Comparison of ENCODE assay signal across 25 mouse cellular contexts in genomic region chr7:74398326-74398725, GRCm38 (mm10).
DNase-seq lines count a peak whose midpoint lies in the region; ATAC-seq and TF ChIP-seq lines count a peak whose summit lies in the region.
"Had no signal": no experiment of that assay in that cellular context is flagged by ENCODE, and none has a peak within 500 bp of the region (broad histone marks: within the 10 kb centered on the region; RNA-seq: fewer than 3 reads in every experiment).

No protein-coding gene starts in this region.

- no peaks in the 10 kb centered on the region for H3K27me3 ChIP-seq in kidney, postnatal 0 days (ENCODE audit: insufficient read depth, low read length)
- H3K27me3 ChIP-seq: embryonic facial prominence, embryonic 13.5 days; forebrain, embryonic 15.5 days; lung, embryonic 15.5 days; midbrain, embryonic 15.5 days; neural tube, embryonic 13.5 days had no signal

- no peaks in the 10 kb centered on the region for H3K36me3 ChIP-seq in kidney, postnatal 0 days (ENCODE audit: insufficient read depth, low read length)
- H3K36me3 ChIP-seq: embryonic facial prominence, embryonic 13.5 days; forebrain, embryonic 10.5 days; forebrain, embryonic 15.5 days; G1E; limb, embryonic 13.5 days; lung, embryonic 15.5 days; midbrain, embryonic 10.5 days; midbrain, embryonic 15.5 days; neural tube, embryonic 13.5 days had no signal

- no peaks in the 10 kb centered on the region for H3K4me1 ChIP-seq in kidney, postnatal 0 days (replicated peaks; ENCODE audit: insufficient read depth, low read length)
- H3K4me1 ChIP-seq: embryonic facial prominence, embryonic 13.5 days; forebrain, embryonic 15.5 days; lung, embryonic 15.5 days; midbrain, embryonic 15.5 days had no signal

- peak; percentile 84 for ATAC-seq in cerebellum, adult (ENCODE audit: insufficient number of reproducible peaks, low FRiP score, low TSS enrichment)
- no peak for ATAC-seq in kidney, postnatal 0 days (replicated peaks; ENCODE audit: low FRiP score, low read depth)
- ATAC-seq in monocyte, adult 5-6 weeks (replicated peaks; ENCODE audit: insufficient number of reproducible peaks, low FRiP score, low TSS enrichment, poor library complexity, severe bottlenecking), result no peak
- ATAC-seq: forebrain, embryonic 15.5 days; hindbrain, embryonic 16.5 days; midbrain, embryonic 15.5 days had no signal

- no peak for DNase-seq in cerebellum, adult 8-10 months
- no peak for DNase-seq in kidney, postnatal 0 days (ENCODE audit: low spot score)
- no peak for DNase-seq in kidney, adult 8-10 months
- DNase-seq in cerebellum, postnatal 25 days, result peak; percentile 61 to 68
- DNase-seq in thymus, postnatal 4 days, result no peak
- DNase-seq: adrenal gland, postnatal 10 days; gastrocnemius, postnatal 25 days; heart, postnatal 14 days; kidney, postnatal 10 days; right cerebral cortex, postnatal 4 days; thymus, adult 18-20 months had no signal

- H3K9ac ChIP-seq in kidney, postnatal 0 days (ENCODE audit: low read depth, low read length), result no peak overlapping the region
- H3K9ac ChIP-seq: embryonic facial prominence, embryonic 13.5 days; forebrain, embryonic 15.5 days; limb, embryonic 13.5 days; lung, embryonic 15.5 days; midbrain, embryonic 15.5 days; neural tube, embryonic 13.5 days had no signal

- no peak overlapping the region for H3K4me2 ChIP-seq in kidney, postnatal 0 days (ENCODE audit: low read length)
- H3K4me2 ChIP-seq: embryonic facial prominence, embryonic 13.5 days; forebrain, embryonic 15.5 days; limb, embryonic 13.5 days; liver, embryonic 11.5 days; lung, embryonic 15.5 days; midbrain, embryonic 15.5 days; neural tube, embryonic 13.5 days had no signal

- H3K9me3 ChIP-seq in kidney, postnatal 0 days (replicated peaks; ENCODE audit: low read length), result no peaks in the 10 kb centered on the region
- H3K9me3 ChIP-seq: embryonic facial prominence, embryonic 13.5 days; forebrain, embryonic 10.5 days; forebrain, embryonic 15.5 days; limb, embryonic 13.5 days; lung, embryonic 15.5 days; midbrain, embryonic 10.5 days; midbrain, embryonic 15.5 days; neural tube, embryonic 13.5 days had no signal

- WGBS in kidney, postnatal 0 days, result 70% methylated on average over 2 of the region's 2 CpGs

- TF ChIP-seq CTCF in kidney, postnatal 0 days (IDR thresholded peaks at IDR 0.05; ENCODE audit: low read depth), result no peak

- H3K27ac ChIP-seq in kidney, postnatal 0 days, result peak overlapping the region; percentile 50; the same call in 1 of the 2 replicates
- H3K27ac ChIP-seq: embryonic facial prominence, embryonic 13.5 days; forebrain, embryonic 10.5 days; forebrain, embryonic 15.5 days; limb, embryonic 13.5 days; lung, embryonic 15.5 days; midbrain, embryonic 10.5 days; midbrain, embryonic 15.5 days; stomach, postnatal 0 days had no signal

- no peak overlapping the region for H3K4me3 ChIP-seq in kidney, postnatal 0 days (replicated peaks; ENCODE audit: low read depth, low read length)
- H3K4me3 ChIP-seq: embryonic facial prominence, embryonic 13.5 days; forebrain, embryonic 10.5 days; forebrain, embryonic 15.5 days; limb, embryonic 13.5 days; lung, embryonic 15.5 days; midbrain, embryonic 10.5 days; midbrain, embryonic 15.5 days; neural tube, embryonic 13.5 days had no signal

Comparison
In these comparisons a context has a peak if more than half of its experiments do, and no peak if none do; other contexts are left out.
1. DNase-seq: peak in cerebellum, postnatal 25 days (2 of 2); none in cerebellum, adult 8-10 months (single experiment), kidney, postnatal 0 days (single experiment), kidney, adult 8-10 months (0 of 2) and thymus, postnatal 4 days (single experiment).